Mouse (Mus musculus): Measurements from ENCODE around the gene E330021D16Rik.

GRCm38 (mm10) chr6:136465021-136465420, 49.7 kb upstream of the E330021D16Rik start:
- no peak for TF ChIP-seq CTCF (IDR thresholded peaks at IDR 0.05; ENCODE audit: control insufficient read depth, insufficient read depth, low read length)
- no peak for TF ChIP-seq POLR2A (IDR thresholded peaks at IDR 0.05; ENCODE audit: borderline replicate concordance, control insufficient read depth, low read depth, low read length)

Measured in bone marrow, adult 2 months (tissue).